Mouse (Mus musculus): ENCODE data around the gene Lnx2.

GRCm38 (mm10) chr5:147117027-147117426, 40.6 kb upstream of the Lnx2 start:
- no peak for TF ChIP-seq CTCF (IDR thresholded peaks at IDR 0.05; ENCODE audit: borderline replicate concordance, control insufficient read depth, extremely low read depth, insufficient read depth, low read length, poor library complexity)
- no peak for TF ChIP-seq POLR2A (IDR thresholded peaks at IDR 0.05; ENCODE audit: control insufficient read depth, extremely low read depth, insufficient read depth, low read length, poor library complexity)
